Mouse (Mus musculus) MEL (cell line): ENCODE data around the gene Got1.

Experiments
- E2F4 ChIP-seq: IDR thresholded peaks from 2 replicates; pipeline ENCODE4 v1.6.1; 2011; ENCODE audit warnings: low read depth, low read length, improper control_type of control experiment, borderline replicate concordance
- GATA1 ChIP-seq: IDR thresholded peaks from 2 replicates; pipeline ENCODE4 v1.6.1; 2011; ENCODE audit warnings: low read depth, low read length, improper control_type of control experiment
- POLR2A ChIP-seq, 2 experiments: IDR thresholded peaks; 2 replicates each; pipeline ENCODE4 v1.6.1; 2011 to 2012; ENCODE audit warnings: low read length in 2 of 2, mild to moderate bottlenecking in 2 of 2, control low read depth in 1 of 2, improper control_type of control experiment in 1 of 2, low read depth in 1 of 2, moderate library complexity in 1 of 2; ENCODE audit not compliant: control insufficient read depth in 1 of 2, insufficient read depth in 1 of 2, poor library complexity in 1 of 2

GRCm38 (mm10) chr19:43480512-43480911 is 43.9 kb downstream of the Got1 start:
- TF ChIP-seq POLR2A (IDR thresholded peaks at IDR 0.05; ENCODE audit: control insufficient read depth in 1 of 2, insufficient read depth in 1 of 2, low read depth in 1 of 2, low read length in 2 of 2, poor library complexity in 1 of 2) = no peak
- TF ChIP-seq E2F4 = no peak
- no peak for TF ChIP-seq GATA1
